In genomic region chr7:118175821-118176355, GRCm38 (mm10) we compare ENCODE assay signal across 23 mouse cellular contexts. TPM values are rescaled to one million over a fixed set of nuclear protein-coding genes. Genes with fewer than 3 reads are reported as not detected.
DNase-seq lines count a peak whose midpoint lies in the region; ATAC-seq lines count a peak whose summit lies in the region.
"Had no signal": no experiment of that assay in that cellular context is flagged by ENCODE, and none has a peak within 500 bp of the region (broad histone marks: within the 10 kb centered on the region; RNA-seq: fewer than 3 reads in every experiment).

No protein-coding gene starts in this region.

- no peak overlapping the region for H3K4me3 ChIP-seq in midbrain, embryonic 11.5 days (ENCODE audit: low read depth, low read length)
- no peak overlapping the region for H3K4me3 ChIP-seq in midbrain, embryonic 15.5 days
- H3K4me3 ChIP-seq in macrophage (ENCODE audit: inconsistent target) = no peak overlapping the region
- H3K4me3 ChIP-seq: embryonic facial prominence, embryonic 12.5 days; forebrain, embryonic 12.5 days; heart, embryonic 13.5 days had no signal

- peak; percentile 72 for ATAC-seq in frontal cortex, adult (ENCODE audit: low TSS enrichment)
- no peak for ATAC-seq in midbrain, embryonic 11.5 days (ENCODE audit: low FRiP score)
- ATAC-seq in midbrain, embryonic 15.5 days (replicated peaks) = no peak
- ATAC-seq in megakaryocyte-erythroid progenitor cell, adult 5-6 weeks (replicated peaks; ENCODE audit: low FRiP score, low TSS enrichment, poor library complexity, severe bottlenecking) = no peak
- ATAC-seq: CD4-positive, CD25-positive, alpha-beta regulatory T cell, adult 4 months; forebrain, embryonic 16.5 days; hindbrain, embryonic 16.5 days had no signal

- no peaks in the 10 kb centered on the region for H3K9me3 ChIP-seq in midbrain, embryonic 11.5 days (ENCODE audit: control insufficient read depth, low read length)
- H3K9me3 ChIP-seq in midbrain, embryonic 15.5 days = no peaks in the 10 kb centered on the region
- H3K9me3 ChIP-seq: embryonic facial prominence, embryonic 12.5 days; forebrain, embryonic 12.5 days; G1E; heart, embryonic 13.5 days had no signal

- DNase-seq in frontal cortex, postnatal 10 days (ENCODE audit: low spot score in 2 of 2) = no peak
- peak; percentile 54 for DNase-seq in midbrain, embryonic 11.5 days (ENCODE audit: low spot score, missing footprints)
- no peak for DNase-seq in ovary, postnatal 14 days (ENCODE audit: low spot score)
- DNase-seq: adrenal gland, adult 8-10 months; adrenal gland, postnatal 36 days; B cell, adult 2 months; cerebellum, adult 11-12 months; cerebellum, adult 9-10 months; cerebellum, postnatal 25 days; gastrocnemius, postnatal 36 days; heart, adult 11 months; heart, postnatal 36 days had no signal

- H3K9ac ChIP-seq in midbrain, embryonic 11.5 days (ENCODE audit: low read length) = no peak overlapping the region
- no peak overlapping the region for H3K9ac ChIP-seq in midbrain, embryonic 15.5 days
- H3K9ac ChIP-seq: embryonic facial prominence, embryonic 12.5 days; forebrain, embryonic 12.5 days; heart, embryonic 13.5 days had no signal

- no peaks in the 10 kb centered on the region for H3K4me1 ChIP-seq in midbrain, embryonic 11.5 days (ENCODE audit: control insufficient read depth, insufficient read depth, low read length)
- no peaks in the 10 kb centered on the region for H3K4me1 ChIP-seq in midbrain, embryonic 15.5 days
- H3K4me1 ChIP-seq: embryonic facial prominence, embryonic 12.5 days; forebrain, embryonic 12.5 days had no signal

- peaks cover 35% of the 10 kb centered on the region for H3K79me2 ChIP-seq in macrophage (ENCODE audit: inconsistent target)

- 89% methylated on average over 1 of the region's 1 CpGs for WGBS in midbrain, embryonic 11.5 days
- WGBS in midbrain, embryonic 15.5 days = 90% methylated on average over 1 of the region's 1 CpGs
- 50% methylated on average over 1 of the region's 1 CpGs for WGBS in macrophage (ENCODE audit: missing documents)

- no peaks in the 10 kb centered on the region for H3K27me3 ChIP-seq in midbrain, embryonic 11.5 days (ENCODE audit: control insufficient read depth, insufficient read depth, low read length)
- H3K27me3 ChIP-seq in midbrain, embryonic 15.5 days (replicated peaks) = no peaks in the 10 kb centered on the region
- H3K27me3 ChIP-seq: embryonic facial prominence, embryonic 12.5 days; forebrain, embryonic 12.5 days; heart, embryonic 13.5 days had no signal

- H3K4me2 ChIP-seq in midbrain, embryonic 11.5 days = no peak overlapping the region
- no peak overlapping the region for H3K4me2 ChIP-seq in midbrain, embryonic 15.5 days
- H3K4me2 ChIP-seq: embryonic facial prominence, embryonic 12.5 days; forebrain, embryonic 12.5 days; heart, embryonic 13.5 days had no signal

- H3K36me3 ChIP-seq in midbrain, embryonic 11.5 days (ENCODE audit: control insufficient read depth, insufficient read depth, low read length) = peaks cover 8% of the 10 kb centered on the region
- peaks cover 46% of the 10 kb centered on the region for H3K36me3 ChIP-seq in midbrain, embryonic 15.5 days (replicated peaks)
- peaks cover 43% of the 10 kb centered on the region for H3K36me3 ChIP-seq in macrophage (ENCODE audit: inconsistent target)

- no peak overlapping the region for H3K27ac ChIP-seq in midbrain, embryonic 11.5 days (ENCODE audit: low read depth, low read length)
- no peak overlapping the region for H3K27ac ChIP-seq in midbrain, embryonic 15.5 days
- H3K27ac ChIP-seq in macrophage = peak overlapping the region; percentile 60
- H3K27ac ChIP-seq: embryonic facial prominence, embryonic 12.5 days; forebrain, embryonic 12.5 days; heart, embryonic 13.5 days had no signal

RNA-seq across cellular contexts. Expression of gene Arl6ip1, which starts 46.4 kb away (rescaled TPM):
- polyA plus RNA-seq in midbrain, embryonic 11.5 days (2014; fragmentation: Nextera tagmentation; extraction: Ambion mirVana) = 494 and 501 TPM in 2 replicates
- 442 and 503 TPM in 2 replicates for polyA plus RNA-seq in midbrain, embryonic 15.5 days (2015; fragmentation: Nextera tagmentation; extraction: Ambion mirVana)
- total RNA-seq in macrophage (2018; cell fraction: chromatin; rRNA removed) = 10 to 100 TPM; 20.1 to 75.0 (median 37.9) TPM
- total RNA-seq in macrophage (2018; cell fraction: cytosol; rRNA removed) = 100 to 1,000 TPM; 243 to 394 (median 330) TPM
- 100 to 1,000 TPM in 25 of 26 experiments, 10 to 100 TPM in 1; 88.2 to 281 (median 172) TPM for total RNA-seq in macrophage (2018; cell fraction: nucleus; rRNA removed)
- 279 to 355 TPM (median 308 TPM) in 3 replicates for polyA plus RNA-seq in macrophage (2018)
- total RNA-seq in megakaryocyte-erythroid progenitor cell, adult 5-6 weeks (2014; fragmentation: Nextera tagmentation) = 64.8 and 88.3 TPM in 2 replicates
- total RNA-seq in megakaryocyte-erythroid progenitor cell, adult 5-6 weeks (2017) = 72.8 and 122 TPM in 2 replicates

RNA-seq across cellular contexts. Expression of gene Rps15a, which starts 59.9 kb away (rescaled TPM):
- 586 and 691 TPM in 2 replicates for polyA plus RNA-seq in midbrain, embryonic 11.5 days (2014; fragmentation: Nextera tagmentation; extraction: Ambion mirVana)
- 356 and 359 TPM in 2 replicates for polyA plus RNA-seq in midbrain, embryonic 15.5 days (2015; fragmentation: Nextera tagmentation; extraction: Ambion mirVana)
- 100 to 1,000 TPM in 1 of 26 experiments, 10 to 100 TPM in 25; 36.0 to 273 (median 53.7) TPM for total RNA-seq in macrophage (2018; cell fraction: chromatin; rRNA removed)
- total RNA-seq in macrophage (2018; cell fraction: cytosol; rRNA removed) = 100 to 1,000 TPM; 369 to 863 (median 565) TPM
- 10 to 100 TPM; 36.1 to 90.9 (median 63.1) TPM for total RNA-seq in macrophage (2018; cell fraction: nucleus; rRNA removed)
- 605 to 1,612 TPM (median 1,413 TPM) in 3 replicates for polyA plus RNA-seq in macrophage (2018)
- total RNA-seq in megakaryocyte-erythroid progenitor cell, adult 5-6 weeks (2014; fragmentation: Nextera tagmentation) = 3,409 and 3,689 TPM in 2 replicates
- total RNA-seq in megakaryocyte-erythroid progenitor cell, adult 5-6 weeks (2017) = 865 and 930 TPM in 2 replicates
